Mouse (Mus musculus) lung, embryonic 14.5 days (tissue): Measurements from ENCODE around the gene Ppm1m. TPM values are rescaled to one million over a fixed set of nuclear protein-coding genes. Genes with fewer than 3 reads are reported as not detected.
A peak's percentile ranks its signal among the peaks of the same experiment; 100 is the strongest.

Experiments used
- ATAC-seq: fragments of 200-750 bp; cut with Nextera tagmentation; 2 replicates; pipeline ENCODE4 v1.8.0; 2017; ENCODE audit warnings: mild to moderate bottlenecking, moderate TSS enrichment, moderate library complexity; ENCODE audit not compliant: insufficient read depth
- DNase-seq: peaks from one replicate; pipeline ENCODE4 v3.0.0-alpha.2; 2015
- H3K27ac ChIP-seq: fragments of 300-500 bp; sonication (generic); 2 replicates; pipeline ENCODE4 v1.5.1; 2014; ENCODE audit warnings: low read depth, mild to moderate bottlenecking, moderate library complexity
- H3K27me3 ChIP-seq: fragments of 300-500 bp; sonication (generic); 2 replicates; pipeline ENCODE4 v1.6.1; 2014; ENCODE audit warnings: low read length, control low read depth; ENCODE audit not compliant: insufficient read depth
- H3K36me3 ChIP-seq: fragments of 300-500 bp; sonication (generic); 2 replicates; pipeline ENCODE4 v1.6.1; 2014; ENCODE audit warnings: control low read depth; ENCODE audit not compliant: insufficient read depth
- H3K4me1 ChIP-seq: fragments of 300-500 bp; sonication (generic); 2 replicates; pipeline ENCODE4 v1.6.1; 2014; ENCODE audit warnings: antibody characterized with exemption, control low read depth; ENCODE audit not compliant: insufficient read depth
- H3K4me2 ChIP-seq: fragments of 300-500 bp; sonication (generic); 2 replicates; pipeline ENCODE4 v1.6.1; 2014; ENCODE audit warnings: mild to moderate bottlenecking
- H3K4me3 ChIP-seq: fragments of 300-500 bp; sonication (generic); 2 replicates; pipeline ENCODE4 v1.5.1; 2014; ENCODE audit warnings: low read depth, low read length
- H3K9ac ChIP-seq: fragments of 300-500 bp; sonication (generic); 2 replicates; pipeline ENCODE4 v1.6.1; 2014
- H3K9me3 ChIP-seq: fragments of 300-500 bp; sonication (generic); 2 replicates; pipeline ENCODE4 v1.6.1; 2016; ENCODE audit warnings: low read depth, low read length, control low read depth
- CTCF ChIP-seq: IDR thresholded peaks from 2 replicates; pipeline ENCODE4 v1.5.1; 2016; ENCODE audit warnings: antibody characterized with exemption, low read depth
- WGBS: fragments of 180-500 bp; shearing (Covaris S2); extraction: QIAGEN DNeasy Blood & Tissue Kit; methylation state at CpG from one replicate; pipeline ENCODE4 v1.1.7; 2014; 5-methylcytosine and 5-hydroxymethylcytosine counted together
- polyA plus RNA-seq: library from polyadenylated mRNA; unstranded; fragments of >200 nt; fragmentation: Nextera tagmentation; extraction: Ambion mirVana; gene quantifications from 2 replicates; pipeline ENCODE4 v1.2.1, GENCODE M21; 2014

The Ppm1m gene
- polyA plus RNA-seq, 1 experiment from 2014 or later = 55.0 TPM

DNA sequence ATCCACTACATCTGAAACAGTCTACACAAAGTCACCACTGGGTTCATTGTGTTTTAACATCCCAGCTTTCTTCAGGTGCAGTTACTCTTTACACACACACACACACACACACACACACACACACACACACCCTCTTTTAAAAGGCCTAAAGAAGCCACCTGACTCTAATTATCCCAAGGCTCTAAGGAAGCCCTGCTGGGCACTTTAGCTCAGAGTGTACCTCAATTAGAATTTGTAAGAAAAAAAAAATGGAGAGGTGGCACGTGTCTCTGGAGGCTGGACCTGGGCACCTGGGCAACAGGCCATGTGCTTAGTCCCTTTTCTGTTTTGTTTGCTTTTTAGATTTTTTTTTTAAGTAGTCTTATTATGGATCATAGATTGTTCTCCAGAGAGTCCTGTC is 31.8 kb downstream of the Ppm1m start:
- no peak overlapping the region for H3K4me3 ChIP-seq
- WGBS = 38% methylated on average over 1 of the region's 1 CpGs
- H3K4me1 ChIP-seq = peaks cover 5% of the 10 kb centered on the region; the same call in 1 of the 2 replicates
- no peaks in the 10 kb centered on the region for H3K9me3 ChIP-seq
- no peaks in the 10 kb centered on the region for H3K36me3 ChIP-seq
- ATAC-seq (no peak), DNase-seq (no peak)
- TF ChIP-seq CTCF = no peak
- H3K27ac ChIP-seq = no peak overlapping the region
- H3K9ac ChIP-seq = no peak overlapping the region
- no peaks in the 10 kb centered on the region for H3K27me3 ChIP-seq
- no peak overlapping the region for H3K4me2 ChIP-seq

- no peak for ATAC-seq
- H3K4me3 ChIP-seq = no peak overlapping the region
- no peak for DNase-seq
- no peaks in the 10 kb centered on the region for H3K27me3 ChIP-seq
- no peak for TF ChIP-seq CTCF
- H3K9ac ChIP-seq = no peak overlapping the region
- H3K27ac ChIP-seq = no peak overlapping the region
- no peaks in the 10 kb centered on the region for H3K36me3 ChIP-seq
- H3K4me1 ChIP-seq = peaks cover 5% of the 10 kb centered on the region; the same call in 1 of the 2 replicates
- H3K4me2 ChIP-seq = no peak overlapping the region
- H3K9me3 ChIP-seq = no peaks in the 10 kb centered on the region
- 69% methylated on average over 3 of the region's 3 CpGs for WGBS
These were observed 32.3 kb downstream of the Ppm1m start for GRCm38 (mm10) chr9:106167241-106167640.

DNA sequence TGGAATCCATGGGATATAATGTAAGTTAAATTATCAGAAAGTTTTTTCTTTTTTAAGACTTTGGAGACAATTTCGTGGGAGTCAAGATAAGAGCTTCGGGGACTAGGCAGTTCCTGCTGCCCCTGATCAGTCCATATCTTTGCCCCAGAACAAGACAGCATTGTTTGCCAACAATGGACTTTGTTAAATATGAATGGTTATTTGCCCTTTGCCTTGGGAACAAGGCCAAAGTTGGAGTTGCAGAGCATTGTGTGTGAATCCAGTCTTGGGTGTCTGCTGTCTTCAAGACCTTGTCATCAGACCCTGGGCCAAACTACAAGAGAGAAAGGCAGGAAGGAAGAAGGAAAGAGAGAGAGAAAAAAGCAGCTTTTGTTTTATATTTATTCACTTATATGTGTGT is 32.8 kb downstream of the Ppm1m start:
- Histone ChIP-seq H3K4me2 (no peak overlapping the region), H3K4me1 (peaks cover 5% of the 10 kb centered on the region; the same call in 1 of the 2 replicates), H3K27me3 (no peaks in the 10 kb centered on the region), H3K9ac (no peak overlapping the region), H3K4me3 (no peak overlapping the region), H3K9me3 (no peaks in the 10 kb centered on the region), H3K27ac (no peak overlapping the region), H3K36me3 (no peaks in the 10 kb centered on the region)
- 67% methylated on average over 2 of the region's 2 CpGs for WGBS
- DNase-seq = no peak
- no peak for TF ChIP-seq CTCF
- ATAC-seq = no peak

- Histone ChIP-seq H3K36me3 (no peaks in the 10 kb centered on the region), H3K27ac (peak overlapping the region; percentile 95), H3K4me1 (no peaks in the 10 kb centered on the region; the same call in 1 of the 2 replicates), H3K9me3 (no peaks in the 10 kb centered on the region), H3K4me3 (peak overlapping the region; percentile 55), H3K27me3 (no peaks in the 10 kb centered on the region), H3K4me2 (peak overlapping the region; percentile 63), H3K9ac (peak overlapping the region; percentile 65)
- no peak for ATAC-seq
- TF ChIP-seq CTCF = no peak
- DNase-seq = peak; percentile 27
- 50% methylated on average over 5 of the region's 5 CpGs for WGBS
These were observed 39.1 kb downstream of the Ppm1m start for GRCm38 (mm10) chr9:106160426-106160825.

- WGBS = 4% methylated on average over 24 of the region's 24 CpGs
- ATAC-seq = peak; percentile 82
- TF ChIP-seq CTCF = no peak
- Histone ChIP-seq H3K4me1 (no peaks in the 10 kb centered on the region; the same call in 1 of the 2 replicates), H3K27me3 (no peaks in the 10 kb centered on the region), H3K4me3 (peak overlapping the region; percentile 55), H3K9me3 (no peaks in the 10 kb centered on the region), H3K27ac (peak overlapping the region; percentile 95), H3K36me3 (no peaks in the 10 kb centered on the region), H3K9ac (peak overlapping the region; percentile 65), H3K4me2 (peak overlapping the region; percentile 63)
- DNase-seq = peak; percentile 99
These were observed 39.7 kb downstream of the Ppm1m start for GRCm38 (mm10) chr9:106159784-106160301.

GRCm38 (mm10) chr9:106159237-106159636 is 40.3 kb downstream of the Ppm1m start:
- WGBS = 77% methylated on average over 9 of the region's 9 CpGs
- no peak for DNase-seq
- ATAC-seq = no peak
- Histone ChIP-seq H3K9ac (no peak overlapping the region), H3K27ac (no peak overlapping the region), H3K4me3 (peak overlapping the region; percentile 55; the same call in 1 of the 2 replicates), H3K27me3 (no peaks in the 10 kb centered on the region), H3K4me2 (peak overlapping the region; percentile 63), H3K36me3 (no peaks in the 10 kb centered on the region), H3K4me1 (no peaks in the 10 kb centered on the region; the same call in 1 of the 2 replicates), H3K9me3 (no peaks in the 10 kb centered on the region)
- no peak for TF ChIP-seq CTCF

- WGBS = 73% methylated on average over 6 of the region's 6 CpGs
- Histone ChIP-seq H3K4me1 (no peaks in the 10 kb centered on the region; the same call in 1 of the 2 replicates), H3K27ac (no peak within 1 kb of the TSS), H3K36me3 (no peaks in the 10 kb centered on the region), H3K4me3 (no peak within 1 kb of the TSS), H3K9me3 (no peaks in the 10 kb centered on the region), H3K4me2 (no peak within 1 kb of the TSS), H3K9ac (no peak within 1 kb of the TSS), H3K27me3 (no peaks in the 10 kb centered on the region)
- no peak for DNase-seq
- no peak for TF ChIP-seq CTCF
- no peak for ATAC-seq
These were observed 41.5 kb downstream of the Ppm1m start, which contains the start of gene Glyctk for GRCm38 (mm10) chr9:106158037-106158491. Gene Glyctk, minus strand, starts transcription at chr9:106158138.
